Mouse (Mus musculus): ENCODE results near the gene Angptl6.

DNA sequence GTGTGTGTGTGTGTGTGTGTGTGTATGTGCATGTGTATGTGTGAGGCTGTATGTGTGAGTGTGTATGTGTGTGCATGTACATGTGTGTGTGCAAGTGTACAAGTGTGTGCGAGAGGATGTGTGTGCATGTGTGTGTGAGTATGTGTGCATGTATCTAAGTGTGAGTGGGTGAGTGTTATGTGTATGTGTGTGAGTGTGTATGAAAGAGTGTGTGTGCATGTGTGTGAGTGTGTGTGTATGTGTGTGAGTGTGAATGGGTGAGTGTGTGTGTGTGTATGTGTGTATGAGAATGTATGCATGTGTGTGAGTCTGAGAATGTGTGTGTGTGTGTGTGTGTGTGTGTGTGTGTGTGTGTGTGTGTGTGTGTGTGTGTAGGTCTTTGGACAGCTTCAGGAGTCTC lies 51.4 kb downstream of the Angptl6 start:
- TF ChIP-seq CTCF (conservative IDR thresholded peaks at IDR 0.05; ENCODE audit: insufficient read depth, insufficient read length, low read depth, low read length) (no peak), POLR2A (IDR thresholded peaks at IDR 0.05; ENCODE audit: low read depth, low read length) (no peak)

Measured in kidney, adult 2 months (tissue).